Mouse (Mus musculus) C2C12 (cell line): Measurements from ENCODE around the gene Zfp384.

Experiments
- CTCF ChIP-seq: IDR thresholded peaks from one replicate; pipeline ENCODE4 v1.5.1; 2011; ENCODE audit not compliant: control insufficient read depth, insufficient read depth, insufficient read length
- MAX ChIP-seq: IDR thresholded peaks from one replicate; pipeline ENCODE4 v1.6.1; 2011; ENCODE audit warnings: mild to moderate bottlenecking, control low read depth
- USF1 ChIP-seq: IDR thresholded peaks from one replicate; pipeline ENCODE4 v1.6.1; 2011; ENCODE audit warnings: low read depth, mild to moderate bottlenecking, control low read depth, moderate library complexity

- peak; percentile 47 for TF ChIP-seq CTCF
- no peak for TF ChIP-seq USF1
- TF ChIP-seq MAX: no peak
Measured at GRCm38 (mm10) chr6:125084424-125084823, 75.5 kb downstream of the Zfp384 start.
